Mouse (Mus musculus) myocyte (in vitro differentiated cells): Measurements from ENCODE around the gene Edn2. TPM values are rescaled to one million over a fixed set of nuclear protein-coding genes. Genes with fewer than 3 reads are reported as not detected.

Experiments
- H3K27me3 ChIP-seq: one replicate; pipeline ENCODE4 v1.6.1; 2011; ENCODE audit not compliant: control insufficient read depth, insufficient read depth, insufficient read length
- H3K36me3 ChIP-seq: one replicate; pipeline ENCODE4 v1.6.1; 2011; ENCODE audit not compliant: control insufficient read depth, insufficient read depth
- H3K4me2 ChIP-seq: one replicate; pipeline ENCODE4 v1.6.1; 2011; ENCODE audit warnings: low read depth, control low read depth
- H3K4me3 ChIP-seq: one replicate; pipeline ENCODE4 v1.5.1; 2011; ENCODE audit warnings: mild to moderate bottlenecking, control low read depth, moderate library complexity
- H3K79me2 ChIP-seq: one replicate; pipeline ENCODE4 v1.6.1; 2011; ENCODE audit not compliant: control insufficient read depth, insufficient read depth
- H3ac ChIP-seq: one replicate; pipeline ENCODE4 v1.6.1; 2011; ENCODE audit not compliant: control insufficient read depth, insufficient read length
- CEBPB ChIP-seq: IDR thresholded peaks from 2 replicates; pipeline ENCODE4 v1.6.1; 2011; ENCODE audit warnings: mild to moderate bottlenecking, moderate library complexity; ENCODE audit not compliant: poor library complexity, insufficient read depth, severe bottlenecking
- E2F4 ChIP-seq: IDR thresholded peaks from one replicate; pipeline ENCODE4 v1.6.1; 2011; ENCODE audit warnings: mild to moderate bottlenecking, control low read depth, moderate library complexity; ENCODE audit not compliant: insufficient read depth
- MAX ChIP-seq: IDR thresholded peaks from one replicate; pipeline ENCODE4 v1.6.1; 2011; ENCODE audit warnings: low read depth, mild to moderate bottlenecking, control low read depth
- MYOD1 ChIP-seq, 3 experiments: IDR thresholded peaks; one replicate each; pipeline ENCODE4 v1.6.1; 2011; ENCODE audit warnings: control low read depth in 2 of 3, low read depth in 2 of 3, mild to moderate bottlenecking in 2 of 3, moderate library complexity in 1 of 3; ENCODE audit not compliant: insufficient read length in 2 of 3, control insufficient read depth in 1 of 3
- MYOG ChIP-seq, 3 experiments: IDR thresholded peaks; one replicate each; pipeline ENCODE4 v1.6.1; 2011; ENCODE audit warnings: control low read depth in 2 of 3, low read depth in 2 of 3, mild to moderate bottlenecking in 2 of 3; ENCODE audit not compliant: insufficient read length in 2 of 3, control insufficient read depth in 1 of 3, insufficient read depth in 1 of 3
- POLR2A ChIP-seq: IDR thresholded peaks from one replicate; pipeline ENCODE4 v1.6.1; 2011; ENCODE audit warnings: low read depth, mild to moderate bottlenecking, control low read depth, moderate library complexity; ENCODE audit not compliant: insufficient read length
- POLR2AphosphoS2 ChIP-seq: IDR thresholded peaks from one replicate; pipeline ENCODE4 v1.6.1; 2011; ENCODE audit warnings: low read depth, control low read depth; ENCODE audit not compliant: insufficient read length
- REST ChIP-seq: IDR thresholded peaks from one replicate; pipeline ENCODE4 v1.6.1; 2011; ENCODE audit warnings: mild to moderate bottlenecking, control low read depth, moderate library complexity; ENCODE audit not compliant: insufficient read depth, insufficient read length
- SRF ChIP-seq: IDR thresholded peaks from one replicate; pipeline ENCODE4 v1.6.1; 2011; ENCODE audit warnings: low read depth; ENCODE audit not compliant: control insufficient read depth, insufficient read length
- TCF12 ChIP-seq: IDR thresholded peaks from one replicate; pipeline ENCODE4 v1.6.1; 2011; ENCODE audit warnings: mild to moderate bottlenecking, control low read depth; ENCODE audit not compliant: poor library complexity, insufficient read depth, severe bottlenecking
- TCF3 ChIP-seq: IDR thresholded peaks from one replicate; pipeline ENCODE4 v1.6.1; 2011; ENCODE audit warnings: low read depth, control low read depth; ENCODE audit not compliant: insufficient read length
- USF1 ChIP-seq: IDR thresholded peaks from one replicate; pipeline ENCODE4 v1.6.1; 2011; ENCODE audit warnings: low read depth, mild to moderate bottlenecking, control low read depth, moderate library complexity
- polyA plus RNA-seq: library from polyadenylated mRNA; unstranded; fragments of >200 nt; fragmentation: generic; extraction: Trizol; gene quantifications from one replicate; pipeline ENCODE4 v1.2.1, GENCODE M21; 2012; ENCODE audit warnings: missing spikeins

Gene Edn2
- polyA plus RNA-seq, 1 experiment, result not detected

DNA sequence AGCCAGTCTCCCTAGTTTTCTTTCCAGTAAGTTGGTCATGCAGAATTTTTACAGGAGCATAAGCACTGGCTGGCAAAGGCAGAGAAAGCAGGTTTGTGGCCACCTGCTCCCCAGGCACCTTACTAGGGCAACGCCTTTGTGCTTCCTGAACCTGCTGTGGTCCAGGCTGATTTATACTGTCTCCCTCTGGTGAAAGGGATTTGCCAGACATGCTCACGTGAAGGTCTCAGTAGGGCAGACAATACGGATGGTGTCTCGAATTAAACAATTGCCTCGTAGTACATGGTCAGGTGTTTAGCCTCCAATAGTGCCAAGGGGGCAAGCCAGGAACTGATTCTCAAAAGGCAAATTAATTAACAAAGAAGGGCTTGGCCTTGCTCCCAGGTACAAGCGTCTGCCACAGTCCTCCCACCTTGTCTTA, 45.5 kb downstream of the Edn2 start:
- Histone ChIP-seq H3K27me3 (no peaks in the 10 kb centered on the region), H3K4me2 (no peak overlapping the region), H3K36me3 (no peaks in the 10 kb centered on the region), H3K4me3 (no peak overlapping the region), H3K79me2 (no peaks in the 10 kb centered on the region), H3ac (no peak overlapping the region)
- TF ChIP-seq USF1 (no peak), REST (no peak), CEBPB (no peak), E2F4 (no peak), MAX (no peak), MYOG (IDR thresholded peaks at IDR 0.05; ENCODE audit: control insufficient read depth in 1 of 3, insufficient read depth in 1 of 3, insufficient read length in 2 of 3, low read depth in 2 of 3) (no peak), POLR2AphosphoS2 (no peak), TCF12 (no peak), SRF (no peak), POLR2A (no peak), TCF3 (no peak), MYOD1 (IDR thresholded peaks at IDR 0.05; ENCODE audit: control insufficient read depth in 1 of 3, insufficient read length in 2 of 3, low read depth in 2 of 3) (no peak)

DNA sequence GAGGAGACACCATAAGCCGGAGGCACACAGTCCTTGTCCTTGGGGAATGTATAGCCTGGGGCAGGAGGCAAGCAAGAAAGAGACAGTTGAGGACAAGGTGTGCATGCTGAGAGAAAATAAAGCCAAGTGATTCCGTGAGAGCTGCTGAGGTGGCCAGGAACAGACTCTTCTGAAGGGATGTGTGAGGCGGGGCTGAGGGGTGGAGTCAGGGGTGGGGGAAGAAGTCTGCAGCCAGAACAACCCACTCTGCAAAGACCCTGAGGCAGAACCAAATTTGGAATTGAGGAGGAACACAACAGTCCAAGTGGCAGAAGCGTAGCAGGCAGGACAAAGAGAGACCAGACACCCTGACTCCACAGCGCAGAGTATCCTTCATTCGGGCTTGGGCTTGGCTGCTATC, 51.1 kb downstream of the Edn2 start:
- H3K36me3 ChIP-seq, result no peaks in the 10 kb centered on the region
- no peak overlapping the region for H3ac ChIP-seq
- no peak overlapping the region for H3K4me3 ChIP-seq
- TF ChIP-seq REST (no peak), USF1 (no peak), MYOG (IDR thresholded peaks at IDR 0.05; ENCODE audit: control insufficient read depth in 1 of 3, insufficient read depth in 1 of 3, insufficient read length in 2 of 3, low read depth in 2 of 3) (no peak), SRF (no peak), TCF3 (no peak), POLR2AphosphoS2 (no peak), MAX (no peak), MYOD1 (IDR thresholded peaks at IDR 0.05; ENCODE audit: control insufficient read depth in 1 of 3, insufficient read length in 2 of 3, low read depth in 2 of 3) (no peak), E2F4 (no peak)
- no peak overlapping the region for H3K4me2 ChIP-seq
- no peaks in the 10 kb centered on the region for H3K79me2 ChIP-seq
- H3K27me3 ChIP-seq, result no peaks in the 10 kb centered on the region

DNA sequence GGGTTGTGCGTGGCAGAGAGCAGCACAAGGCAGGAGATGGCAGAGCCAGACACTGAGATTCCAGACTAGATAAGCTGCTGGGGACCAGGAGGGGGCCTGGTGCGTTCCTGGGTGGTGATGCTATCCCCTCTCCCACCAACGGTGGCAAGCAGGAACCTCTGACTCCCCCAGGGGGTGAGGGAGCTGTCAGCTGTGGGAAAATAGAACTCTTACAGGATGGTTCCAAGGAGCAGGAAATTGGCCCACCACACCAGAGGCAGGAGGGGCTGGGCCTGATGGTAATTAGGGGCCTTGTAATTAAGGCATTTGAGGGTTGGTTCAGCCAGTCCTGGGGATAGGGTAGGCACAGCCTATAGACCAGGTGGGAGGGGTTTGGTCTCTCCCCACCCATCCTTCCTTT, 51.8 kb downstream of the Edn2 start:
- Histone ChIP-seq H3K27me3 (no peaks in the 10 kb centered on the region), H3ac (no peak overlapping the region), H3K4me2 (no peak overlapping the region), H3K4me3 (no peak overlapping the region), H3K36me3 (no peaks in the 10 kb centered on the region), H3K79me2 (no peaks in the 10 kb centered on the region)
- TF ChIP-seq TCF12 (no peak), USF1 (no peak), SRF (no peak), TCF3 (no peak), CEBPB (no peak), POLR2AphosphoS2 (no peak), E2F4 (no peak), MYOD1 (IDR thresholded peaks at IDR 0.05; ENCODE audit: control insufficient read depth in 1 of 3, insufficient read length in 2 of 3, low read depth in 2 of 3) (no peak), MAX (no peak), REST (no peak), MYOG (IDR thresholded peaks at IDR 0.05; ENCODE audit: control insufficient read depth in 1 of 3, insufficient read depth in 1 of 3, insufficient read length in 2 of 3, low read depth in 2 of 3) (no peak), POLR2A (no peak)

DNA sequence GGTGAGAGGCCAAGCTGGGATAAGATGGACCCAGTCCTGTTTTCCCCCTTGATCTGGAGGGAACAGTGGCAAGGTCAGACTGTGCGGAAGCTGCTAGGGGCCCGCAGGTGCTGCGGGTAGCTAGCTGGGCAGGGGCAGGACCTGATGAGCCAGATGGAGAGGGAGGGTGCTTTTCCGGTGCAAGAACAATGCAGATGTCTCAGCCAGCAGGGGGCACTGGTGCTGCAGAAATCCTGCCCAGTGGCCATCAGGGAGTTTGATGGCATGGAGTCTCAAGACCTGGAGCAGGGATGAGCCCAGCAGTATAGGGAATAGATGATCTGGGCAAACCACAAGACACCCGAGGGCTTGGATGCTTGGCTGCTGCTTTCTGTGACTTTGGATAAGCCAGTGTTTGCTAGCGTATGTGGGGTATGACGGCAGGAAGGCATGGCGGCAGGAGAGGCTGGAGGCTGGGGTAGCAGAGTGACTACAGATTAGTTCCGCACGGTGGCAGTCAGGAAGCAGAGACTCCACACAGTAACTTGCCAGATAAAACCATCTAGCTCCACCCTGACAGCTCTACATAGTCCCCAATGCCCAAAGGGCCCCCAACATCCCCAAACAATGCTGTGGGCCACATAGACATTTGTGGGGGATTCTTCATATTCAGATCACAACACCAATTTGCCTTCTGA, 55.0 kb downstream of the Edn2 start:
- Histone ChIP-seq H3ac (no peak overlapping the region), H3K27me3 (no peaks in the 10 kb centered on the region), H3K36me3 (no peaks in the 10 kb centered on the region), H3K4me3 (no peak overlapping the region), H3K79me2 (no peaks in the 10 kb centered on the region), H3K4me2 (no peak overlapping the region)
- no peak for TF ChIP-seq MYOG (IDR thresholded peaks at IDR 0.05; ENCODE audit: control insufficient read depth in 1 of 3, insufficient read depth in 1 of 3, insufficient read length in 2 of 3, low read depth in 2 of 3)
- TF ChIP-seq MAX, result no peak
- no peak for TF ChIP-seq TCF3
- no peak for TF ChIP-seq E2F4
- no peak for TF ChIP-seq REST
- TF ChIP-seq TCF12, result no peak
- no peak for TF ChIP-seq USF1
- no peak for TF ChIP-seq POLR2AphosphoS2
- TF ChIP-seq POLR2A, result no peak
- TF ChIP-seq MYOD1 (IDR thresholded peaks at IDR 0.05; ENCODE audit: control insufficient read depth in 1 of 3, insufficient read length in 2 of 3, low read depth in 2 of 3), result no peak
- no peak for TF ChIP-seq SRF
- no peak for TF ChIP-seq CEBPB
